Mouse (Mus musculus) stomach, embryonic 15.5 days (tissue): ENCODE measurements around the gene Traf4. TPM values are rescaled to one million over a fixed set of nuclear protein-coding genes. Genes with fewer than 3 reads are reported as not detected.
A peak's percentile ranks its signal among the peaks of the same experiment; 100 is the strongest.
"Not testable (repeated sequence)": the region's sequence is repeated elsewhere in the genome, so short reads cannot be mapped to it uniquely, and the experiment has no call there.

Experiments
- ATAC-seq: fragments of 200-750 bp; cut with Nextera tagmentation; 2 replicates; pipeline ENCODE4 v1.8.0; 2017; ENCODE audit warnings: low read depth, moderate number of reproducible peaks, moderate TSS enrichment; ENCODE audit not compliant: insufficient read depth, low FRiP score
- H3K27ac ChIP-seq: fragments of 300-500 bp; sonication (generic); 2 replicates; pipeline ENCODE4 v1.5.1; 2015; ENCODE audit warnings: mild to moderate bottlenecking, inconsistent platforms
- H3K27me3 ChIP-seq: fragments of 300-500 bp; sonication (generic); replicated peaks from 2 replicates; pipeline ENCODE4 v1.6.1; 2015; ENCODE audit warnings: inconsistent platforms
- H3K36me3 ChIP-seq: fragments of 300-500 bp; sonication (generic); 2 replicates; pipeline ENCODE4 v1.6.1; 2015; ENCODE audit warnings: inconsistent platforms
- H3K4me1 ChIP-seq: fragments of 300-500 bp; sonication (generic); 2 replicates; pipeline ENCODE4 v1.6.1; 2015; ENCODE audit warnings: inconsistent platforms
- H3K4me2 ChIP-seq: fragments of 300-500 bp; sonication (generic); 2 replicates; pipeline ENCODE4 v1.6.1; 2015; ENCODE audit warnings: mild to moderate bottlenecking, inconsistent platforms
- H3K4me3 ChIP-seq: fragments of 300-500 bp; sonication (generic); replicated peaks from 2 replicates; pipeline ENCODE4 v1.5.1; 2015; ENCODE audit warnings: inconsistent platforms
- H3K9ac ChIP-seq: fragments of 300-500 bp; sonication (generic); 2 replicates; pipeline ENCODE4 v1.6.1; 2015; ENCODE audit warnings: inconsistent platforms
- H3K9me3 ChIP-seq: fragments of 300-500 bp; sonication (generic); 2 replicates; pipeline ENCODE4 v1.6.1; 2016; ENCODE audit warnings: inconsistent platforms
- WGBS: fragments of 180-500 bp; shearing (Covaris S2); methylation state at CpG from one replicate; pipeline ENCODE4 v1.1.7; 2015; 5-methylcytosine and 5-hydroxymethylcytosine counted together
- polyA plus RNA-seq: library from polyadenylated mRNA; unstranded; fragments of >200 nt; fragmentation: Nextera tagmentation; extraction: Ambion mirVana; gene quantifications from 2 replicates; pipeline ENCODE4 v1.2.1, GENCODE M21; 2015

Traf4 gene
- polyA plus RNA-seq, 1 experiment from 2014 or later, result 57.3 TPM

GRCm38 (mm10) chr11:78194411-78195100 lies 29.2 kb upstream of the Traf4 start:
- peaks cover 21% of the 10 kb centered on the region for H3K4me1 ChIP-seq
- H3K27ac ChIP-seq, result peak overlapping the region; percentile 65; the same call in 1 of the 2 replicates
- H3K9me3 ChIP-seq, result no peaks in the 10 kb centered on the region
- 3% methylated on average over 30 of the region's 30 CpGs for WGBS
- H3K36me3 ChIP-seq, result peaks cover 18% of the 10 kb centered on the region; the same call in 1 of the 2 replicates
- ATAC-seq, result peak; percentile 72
- peak overlapping the region; percentile 56 for H3K4me3 ChIP-seq
- peak overlapping the region; percentile 89 for H3K4me2 ChIP-seq
- no peak overlapping the region for H3K9ac ChIP-seq
- no peaks in the 10 kb centered on the region for H3K27me3 ChIP-seq

GRCm38 (mm10) chr11:78193113-78193512 lies 27.7 kb upstream of the Traf4 start, which contains the start of gene Proca1:
Proca1 (plus strand) TSS chr11:78193392.
- H3K9ac ChIP-seq, result no peak within 1 kb of the TSS
- H3K4me1 ChIP-seq, result peaks cover 23% of the 10 kb centered on the region
- no peak for ATAC-seq
- peaks cover 18% of the 10 kb centered on the region; the same call in 1 of the 2 replicates for H3K36me3 ChIP-seq
- no peak within 1 kb of the TSS for H3K27ac ChIP-seq
- H3K27me3 ChIP-seq, result no peaks in the 10 kb centered on the region
- 70% methylated on average over 1 of the region's 1 CpGs for WGBS
- no peaks in the 10 kb centered on the region for H3K9me3 ChIP-seq
- peak within 1 kb of the TSS; percentile 56 for H3K4me3 ChIP-seq
- H3K4me2 ChIP-seq, result peak within 1 kb of the TSS; percentile 89

- H3K4me1 ChIP-seq, result peaks cover 21% of the 10 kb centered on the region
- peak overlapping the region; percentile 75 for H3K4me2 ChIP-seq
- H3K36me3 ChIP-seq, result peaks cover 18% of the 10 kb centered on the region; the same call in 1 of the 2 replicates
- H3K27ac ChIP-seq, result peak overlapping the region; percentile 98
- peak overlapping the region; percentile 75 for H3K4me3 ChIP-seq
- no peak overlapping the region for H3K9ac ChIP-seq
- H3K27me3 ChIP-seq, result no peaks in the 10 kb centered on the region
- 53% methylated on average over 6 of the region's 6 CpGs for WGBS
- H3K9me3 ChIP-seq, result no peaks in the 10 kb centered on the region
- no peak for ATAC-seq
Observed at GRCm38 (mm10) chr11:78190041-78190440, 24.7 kb upstream of the Traf4 start.

- ATAC-seq, result peak; percentile 84
Observed at GRCm38 (mm10) chr11:78189234-78190040, 24.0 kb upstream of the Traf4 start.

DNA sequence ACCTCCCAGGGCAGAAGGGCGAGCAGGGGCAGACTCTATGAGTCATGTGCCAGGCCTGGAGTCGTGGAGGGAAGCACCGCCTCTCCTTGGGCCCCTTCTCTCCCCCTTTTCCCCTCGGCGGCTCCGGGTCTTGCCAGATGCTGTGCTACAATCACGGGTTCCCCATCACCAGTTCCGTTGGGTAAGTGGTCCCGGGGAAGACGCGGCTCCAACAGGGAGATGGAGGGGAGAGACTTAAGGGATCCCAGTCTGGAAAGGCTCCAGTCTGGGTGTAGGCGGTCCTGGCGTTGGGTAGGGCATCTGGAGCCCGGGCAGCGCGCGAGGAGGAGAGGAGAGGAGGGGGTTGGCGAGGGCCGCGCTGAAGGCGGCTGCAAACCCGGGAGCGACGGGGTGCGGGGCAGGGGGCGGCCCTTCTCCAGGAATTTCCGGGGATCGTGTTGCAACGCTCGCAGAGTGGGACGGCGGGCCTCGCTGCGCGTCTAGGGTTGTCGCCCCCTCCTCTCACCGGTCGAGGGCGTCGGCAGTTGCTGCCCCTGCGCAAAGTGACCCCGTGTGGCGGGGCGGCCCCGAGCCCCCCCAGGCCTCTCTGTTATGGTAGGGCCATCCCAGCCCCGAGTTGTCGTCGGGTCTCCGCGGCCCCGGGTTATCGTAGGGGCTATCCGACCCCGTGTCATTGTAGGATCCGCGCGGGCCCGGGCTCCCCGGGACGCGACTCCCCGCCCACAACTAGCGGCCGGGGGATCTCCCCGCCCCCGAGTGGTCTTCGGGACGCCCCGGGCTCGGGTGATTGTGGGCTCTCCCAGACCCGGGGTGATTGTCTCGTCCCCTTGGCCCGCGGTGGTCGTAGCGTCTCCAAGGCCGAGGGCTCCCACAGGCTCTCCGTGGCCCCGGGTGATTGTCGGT lies 23.2 kb upstream of the Traf4 start, which contains the start of gene Rab34:
Gene Rab34, plus strand, starts transcription at position 100 of the 903 bp plus-strand sequence.
- Histone ChIP-seq H3K27me3 (no peaks in the 10 kb centered on the region), H3K9me3 (no peaks in the 10 kb centered on the region), H3K27ac (peak within 1 kb of the TSS; percentile 98), H3K4me3 (peak within 1 kb of the TSS; percentile 75), H3K4me1 (peaks cover 12% of the 10 kb centered on the region), H3K4me2 (peak within 1 kb of the TSS; percentile 75), H3K9ac (peak within 1 kb of the TSS; percentile 63), H3K36me3 (peaks cover 18% of the 10 kb centered on the region; the same call in 1 of the 2 replicates)
- under 1% methylated on average over 78 of the region's 80 CpGs for WGBS
- ATAC-seq, result peak; percentile 79

More at GRCm38 (mm10) chr11:78189234-78190040, 24.0 kb upstream of the Traf4 start:
- Histone ChIP-seq H3K9ac (peak overlapping the region; percentile 63), H3K9me3 (no peaks in the 10 kb centered on the region), H3K27ac (peak overlapping the region; percentile 98), H3K27me3 (no peaks in the 10 kb centered on the region), H3K4me3 (peak overlapping the region; percentile 75), H3K4me2 (peak overlapping the region; percentile 75), H3K36me3 (peaks cover 18% of the 10 kb centered on the region; the same call in 1 of the 2 replicates), H3K4me1 (peaks cover 17% of the 10 kb centered on the region)
- WGBS, result under 1% methylated on average over 42 of the region's 42 CpGs

- not testable (repeated sequence) for ATAC-seq, H3K9ac ChIP-seq, H3K4me2 ChIP-seq, H3K27me3 ChIP-seq, H3K9me3 ChIP-seq, H3K4me3 ChIP-seq, H3K27ac ChIP-seq
- 88% methylated on average over 6 of the region's 6 CpGs for WGBS
- H3K36me3 ChIP-seq, result peaks cover 24% of the 10 kb centered on the region
- peaks cover 28% of the 10 kb centered on the region for H3K4me1 ChIP-seq
Observed at GRCm38 (mm10) chr11:78184702-78185101, 19.3 kb upstream of the Traf4 start.

GRCm38 (mm10) chr11:78183884-78184514 lies 18.6 kb upstream of the Traf4 start:
- H3K36me3 ChIP-seq, result peaks cover 24% of the 10 kb centered on the region
- ATAC-seq, result no peak
- peak overlapping the region; percentile 40 for H3K4me2 ChIP-seq
- H3K4me1 ChIP-seq, result peaks cover 30% of the 10 kb centered on the region
- H3K9me3 ChIP-seq, result no peaks in the 10 kb centered on the region
- H3K27ac ChIP-seq, result no peak overlapping the region
- no peak overlapping the region for H3K9ac ChIP-seq
- H3K4me3 ChIP-seq, result peak overlapping the region; percentile 98; the same call in 1 of the 2 replicates
- no peaks in the 10 kb centered on the region for H3K27me3 ChIP-seq
- WGBS, result 41% methylated on average over 10 of the region's 10 CpGs

DNA sequence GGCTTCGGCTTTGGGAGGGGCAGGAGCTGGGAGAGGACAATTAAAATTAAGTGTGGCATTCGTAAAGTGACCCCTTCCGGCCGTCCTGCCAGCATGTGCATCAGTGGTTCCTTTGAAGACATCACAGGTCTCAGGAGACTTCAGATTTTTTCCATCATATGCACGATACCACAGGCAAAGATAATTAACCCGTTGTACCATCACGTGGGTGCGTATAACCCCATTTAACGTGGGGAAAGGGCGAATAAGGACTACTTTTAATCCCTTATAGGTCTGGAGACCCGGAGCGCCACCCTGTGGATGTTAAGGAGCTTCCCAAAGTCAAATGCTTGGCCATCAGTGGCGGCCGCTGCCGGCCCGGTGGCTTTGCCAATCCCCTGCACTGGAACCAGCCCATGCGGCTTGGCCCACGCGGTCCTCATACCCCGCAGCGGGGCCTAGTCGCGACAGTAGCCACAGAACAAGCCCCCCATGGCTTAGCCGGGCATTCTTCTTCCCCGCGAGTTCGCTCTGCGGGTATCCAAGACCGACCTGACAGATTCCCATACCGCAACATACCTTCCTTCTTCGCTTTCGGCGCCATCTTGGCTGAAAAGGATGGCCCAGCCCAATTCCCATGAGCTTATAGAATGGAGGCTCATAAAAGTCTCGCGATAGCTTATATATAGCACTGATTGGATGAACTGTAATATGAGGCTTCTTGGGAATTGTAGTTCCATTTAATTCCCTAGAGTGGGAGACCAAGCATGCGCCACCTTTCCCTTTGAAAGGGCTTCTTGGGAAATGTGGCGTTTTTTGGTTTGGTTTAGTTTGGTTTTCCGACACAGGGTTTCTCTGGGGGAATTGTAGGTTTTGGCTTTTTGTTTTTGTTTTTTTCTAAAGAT lies 17.8 kb upstream of the Traf4 start, which contains the start of gene Rpl23a:
Gene Rpl23a, minus strand, starts transcription at position 624 of the 884 bp plus-strand sequence.
- ATAC-seq, result peak; percentile 86
- Histone ChIP-seq H3K9ac (peak within 1 kb of the TSS; percentile 100), H3K36me3 (peaks cover 24% of the 10 kb centered on the region), H3K9me3 (no peaks in the 10 kb centered on the region), H3K27ac (peak within 1 kb of the TSS; percentile 94), H3K4me1 (peaks cover 30% of the 10 kb centered on the region), H3K4me2 (peak within 1 kb of the TSS; percentile 62), H3K4me3 (peak within 1 kb of the TSS; percentile 98), H3K27me3 (no peaks in the 10 kb centered on the region)
- WGBS, result under 1% methylated on average over 38 of the region's 38 CpGs

DNA sequence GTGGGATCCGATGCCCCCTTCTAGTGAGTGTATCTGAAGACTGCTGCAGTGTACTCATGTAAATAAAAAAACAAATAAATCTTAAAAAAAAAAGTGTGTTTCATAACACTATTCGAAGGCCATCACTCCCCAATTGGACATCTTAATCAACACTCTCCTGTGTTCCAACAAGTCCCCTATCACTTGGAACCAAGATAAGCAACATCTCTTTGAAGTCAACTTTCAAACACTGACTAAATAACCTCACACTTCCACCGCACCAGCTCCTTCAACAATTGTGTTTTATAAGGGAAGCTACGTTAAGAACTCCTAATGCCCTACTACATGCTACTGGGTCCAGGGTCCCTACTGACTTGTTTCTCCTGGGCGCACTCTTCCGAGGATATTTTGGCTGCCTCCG lies 17.1 kb upstream of the Traf4 start:
- Histone ChIP-seq H3K9me3 (no peaks in the 10 kb centered on the region), H3K27ac (peak overlapping the region; percentile 94), H3K36me3 (peaks cover 24% of the 10 kb centered on the region), H3K4me3 (peak overlapping the region; percentile 98), H3K9ac (peak overlapping the region; percentile 100), H3K4me2 (peak overlapping the region; percentile 62), H3K4me1 (peaks cover 33% of the 10 kb centered on the region), H3K27me3 (no peaks in the 10 kb centered on the region)
- ATAC-seq, result no peak
- 4% methylated on average over 7 of the region's 7 CpGs for WGBS

GRCm38 (mm10) chr11:78181830-78182357 lies 16.5 kb upstream of the Traf4 start:
- peak overlapping the region; percentile 100; the same call in 1 of the 2 replicates for H3K9ac ChIP-seq
- no peak for ATAC-seq
- H3K4me2 ChIP-seq, result peak overlapping the region; percentile 62
- 23% methylated on average over 2 of the region's 2 CpGs for WGBS
- H3K27me3 ChIP-seq, result no peaks in the 10 kb centered on the region
- 0 out of 2 replicates have a peak overlapping the region, but pooled peaks have one; percentile 1 for H3K27ac ChIP-seq
- no peaks in the 10 kb centered on the region for H3K9me3 ChIP-seq
- H3K4me3 ChIP-seq, result peak overlapping the region; percentile 98
- H3K4me1 ChIP-seq, result peaks cover 38% of the 10 kb centered on the region
- H3K36me3 ChIP-seq, result peaks cover 24% of the 10 kb centered on the region
